Mouse (Mus musculus) liver, embryonic 14.5 days (tissue): ENCODE data around the gene Tmbim4.

Source experiments
- CTCF ChIP-seq: IDR thresholded peaks from 2 replicates; pipeline ENCODE4 v1.5.1; 2016; ENCODE audit warnings: antibody characterized with exemption, low read depth, control low read depth
- EP300 ChIP-seq: IDR thresholded peaks from 2 replicates; pipeline ENCODE4 v1.6.1; 2016; ENCODE audit warnings: antibody characterized with exemption, low read depth

- TF ChIP-seq EP300 (no peak), CTCF (no peak)
These were observed 17.6 kb downstream of the Tmbim4 start for GRCm38 (mm10) chr10:120218996-120219395.
